Mouse (Mus musculus): ENCODE results near the gene Tekt1. TPM values are rescaled to one million over a fixed set of nuclear protein-coding genes. Genes with fewer than 3 reads are reported as not detected.

Gene Tekt1
- total RNA-seq, 1 experiment: 4.0 TPM

DNA sequence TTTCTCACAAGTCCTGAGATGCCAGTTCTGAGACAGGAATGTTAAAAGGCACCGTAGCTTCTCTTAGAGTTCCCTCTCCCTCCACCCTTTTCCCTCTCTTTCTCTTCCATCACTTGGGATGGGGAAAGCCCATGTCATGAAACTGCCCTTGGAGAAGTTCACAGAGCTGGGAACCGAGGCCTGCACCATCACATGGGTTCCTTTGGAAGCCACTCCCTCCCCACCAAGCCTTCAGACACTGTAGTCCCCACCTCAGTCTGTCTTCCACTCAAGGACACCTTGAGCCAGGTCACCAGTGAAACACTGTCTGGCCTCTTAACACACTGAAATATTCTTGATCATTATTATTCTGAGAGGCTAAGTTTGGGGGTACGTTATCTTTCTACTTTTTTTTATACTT lies 9.1 kb downstream of the Tekt1 start:
- Histone ChIP-seq H3K27ac (ENCODE audit: insufficient read depth, low read depth, low read length, poor library complexity, severe bottlenecking) (no peak overlapping the region), H3K36me3 (ENCODE audit: control insufficient read depth, insufficient read depth, low read length, poor library complexity, severe bottlenecking) (peaks cover 6% of the 10 kb centered on the region; the same call in 1 of the 2 replicates), H3K4me3 (ENCODE audit: insufficient read depth in 1 of 2, low read depth in 1 of 2, low read length in 2 of 2, poor library complexity in 1 of 2, severe bottlenecking in 1 of 2) (no peak overlapping the region), H3K9ac (ENCODE audit: insufficient read depth, low read depth, low read length, poor library complexity, severe bottlenecking) (no peak overlapping the region), H3K9me3 (ENCODE audit: control insufficient read depth, insufficient read depth, low read depth, low read length) (no peaks in the 10 kb centered on the region), H3K4me1 (ENCODE audit: control insufficient read depth in 2 of 2, insufficient read depth in 2 of 2, low read length in 2 of 2, poor library complexity in 1 of 2) (peaks cover 7 to 15% of the 10 kb centered on the region in 2 experiments; a peak in 3 of 4 replicates)
- no peak for DNase-seq (ENCODE audit: low read depth, low spot score)
- TF ChIP-seq MAFK (IDR thresholded peaks at IDR 0.05; ENCODE audit: insufficient read depth, low read depth, low read length) (no peak), CHD2 (IDR thresholded peaks at IDR 0.05; ENCODE audit: low read depth, low read length) (no peak), ZNF384 (IDR thresholded peaks at IDR 0.05; ENCODE audit: low read depth, low read length) (no peak), HCFC1 (IDR thresholded peaks at IDR 0.05; ENCODE audit: borderline replicate concordance, insufficient read depth, low read length) (no peak), ZC3H11A (IDR thresholded peaks at IDR 0.05; ENCODE audit: borderline replicate concordance, low read depth, low read length) (no peak)
- in situ Hi-C loops (cut with MboI; ENCODE audit: low sequenced_read_pairs in 2 of 2, unreplicated experiment in 2 of 2): loop anchor here (5.0 kb wide), 2 partner anchors 74 to 79 kb away; no protein-coding TSS in a partner anchor

DNA sequence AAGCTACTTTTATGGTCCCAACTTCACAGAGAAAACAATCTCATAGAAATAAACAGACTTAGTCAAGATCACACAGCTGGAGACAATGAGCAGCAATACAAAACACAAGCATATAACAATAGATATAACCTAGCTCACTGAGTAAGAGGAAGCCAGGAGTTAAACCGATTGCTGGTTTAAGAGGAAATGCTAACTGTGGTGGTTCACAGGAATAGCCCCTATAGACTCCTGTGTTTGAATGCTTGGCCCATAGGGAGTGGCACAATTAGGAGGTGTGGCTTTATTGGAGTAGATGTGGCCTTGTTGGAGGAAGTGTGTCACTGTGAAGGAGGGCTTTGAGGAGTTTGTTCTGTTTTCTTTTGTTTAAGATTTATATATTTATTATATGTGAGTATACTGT lies 10.0 kb downstream of the Tekt1 start:
- no peak for DNase-seq (ENCODE audit: low read depth, low spot score)
- Histone ChIP-seq H3K9ac (ENCODE audit: insufficient read depth, low read depth, low read length, poor library complexity, severe bottlenecking) (no peak overlapping the region), H3K4me1 (ENCODE audit: control insufficient read depth in 2 of 2, insufficient read depth in 2 of 2, low read length in 2 of 2, poor library complexity in 1 of 2) (peaks cover 7 to 14% of the 10 kb centered on the region in 2 experiments; a peak in 3 of 4 replicates), H3K36me3 (ENCODE audit: control insufficient read depth, insufficient read depth, low read length, poor library complexity, severe bottlenecking) (peaks cover 6% of the 10 kb centered on the region; the same call in 1 of the 2 replicates), H3K27ac (ENCODE audit: insufficient read depth, low read depth, low read length, poor library complexity, severe bottlenecking) (no peak overlapping the region), H3K4me3 (ENCODE audit: insufficient read depth in 1 of 2, low read depth in 1 of 2, low read length in 2 of 2, poor library complexity in 1 of 2, severe bottlenecking in 1 of 2) (no peak overlapping the region), H3K9me3 (ENCODE audit: control insufficient read depth, insufficient read depth, low read depth, low read length) (no peaks in the 10 kb centered on the region)
- in situ Hi-C loops (cut with MboI; ENCODE audit: low sequenced_read_pairs in 2 of 2, unreplicated experiment in 2 of 2): loop anchor here (5.0 kb wide), 2 partner anchors 75 to 80 kb away; no protein-coding TSS in a partner anchor
- TF ChIP-seq HCFC1 (IDR thresholded peaks at IDR 0.05; ENCODE audit: borderline replicate concordance, insufficient read depth, low read length): no peak
- no peak for TF ChIP-seq ZNF384 (IDR thresholded peaks at IDR 0.05; ENCODE audit: low read depth, low read length)
- no peak for TF ChIP-seq CHD2 (IDR thresholded peaks at IDR 0.05; ENCODE audit: low read depth, low read length)
- no peak for TF ChIP-seq ZC3H11A (IDR thresholded peaks at IDR 0.05; ENCODE audit: borderline replicate concordance, low read depth, low read length)
- TF ChIP-seq MAFK (IDR thresholded peaks at IDR 0.05; ENCODE audit: insufficient read depth, low read depth, low read length): no peak

DNA sequence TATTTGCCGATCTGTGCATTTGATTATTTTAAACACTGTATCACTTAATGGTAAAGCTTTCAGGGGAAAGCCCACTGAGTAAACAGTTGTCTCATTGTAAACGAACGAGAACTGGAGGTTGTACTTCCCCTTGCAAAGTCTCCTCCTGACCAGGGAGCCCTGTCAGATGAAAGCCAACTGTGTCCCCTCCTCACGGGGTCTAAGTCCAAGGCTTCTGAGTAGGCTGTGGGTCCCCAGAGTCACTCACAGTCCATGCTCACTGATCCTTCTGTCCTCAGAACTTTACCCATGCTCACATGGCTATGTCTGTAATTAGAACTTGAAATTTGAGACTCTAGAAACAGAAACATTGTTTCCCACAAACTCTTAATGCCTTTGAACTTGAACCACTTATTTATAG lies 12.6 kb downstream of the Tekt1 start:
- no peak for TF ChIP-seq MAFK (IDR thresholded peaks at IDR 0.05; ENCODE audit: insufficient read depth, low read depth, low read length)
- Histone ChIP-seq H3K9ac (ENCODE audit: insufficient read depth, low read depth, low read length, poor library complexity, severe bottlenecking) (no peak overlapping the region), H3K27ac (ENCODE audit: insufficient read depth, low read depth, low read length, poor library complexity, severe bottlenecking) (no peak overlapping the region), H3K9me3 (ENCODE audit: control insufficient read depth, insufficient read depth, low read depth, low read length) (no peaks in the 10 kb centered on the region), H3K4me3 (ENCODE audit: insufficient read depth in 1 of 2, low read depth in 1 of 2, low read length in 2 of 2, poor library complexity in 1 of 2, severe bottlenecking in 1 of 2) (no peak overlapping the region), H3K4me1 (ENCODE audit: control insufficient read depth in 2 of 2, insufficient read depth in 2 of 2, low read length in 2 of 2, poor library complexity in 1 of 2) (peaks cover 4 to 8% of the 10 kb centered on the region in 2 experiments; a peak in 1 of 4 replicates), H3K36me3 (ENCODE audit: control insufficient read depth, insufficient read depth, low read length, poor library complexity, severe bottlenecking) (peaks cover 4% of the 10 kb centered on the region; the same call in 1 of the 2 replicates)
- DNase-seq (ENCODE audit: low read depth, low spot score): no peak
- in situ Hi-C loops (cut with MboI; ENCODE audit: low sequenced_read_pairs in 2 of 2, unreplicated experiment in 2 of 2): loop anchor here (5.0 to 10.0 kb wide), 3 partner anchors 78 to 215 kb away; no protein-coding TSS in a partner anchor

DNA sequence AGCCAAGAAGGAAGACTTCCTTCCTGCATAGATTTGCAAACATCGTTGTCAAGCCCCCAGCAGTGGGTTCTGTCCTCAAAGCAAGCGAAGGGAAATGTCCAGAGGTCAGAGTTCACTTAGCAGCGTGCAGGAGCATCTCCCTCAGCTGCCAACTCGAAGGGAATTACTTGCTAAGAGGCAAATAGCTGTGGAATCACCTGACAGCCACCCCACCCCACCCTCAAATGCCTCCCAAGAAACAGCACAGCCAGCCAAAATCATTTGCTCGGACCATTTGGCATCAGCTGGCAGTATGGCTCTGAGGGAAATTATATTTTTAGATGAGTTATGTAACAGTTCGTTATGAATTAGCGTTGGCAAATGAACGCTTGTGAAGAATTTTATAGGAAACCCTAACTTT lies 13.2 kb downstream of the Tekt1 start:
- TF ChIP-seq ZNF384 (IDR thresholded peaks at IDR 0.05; ENCODE audit: low read depth, low read length) (no peak), ZC3H11A (IDR thresholded peaks at IDR 0.05; ENCODE audit: borderline replicate concordance, low read depth, low read length) (no peak), HCFC1 (IDR thresholded peaks at IDR 0.05; ENCODE audit: borderline replicate concordance, insufficient read depth, low read length) (no peak), MAFK (IDR thresholded peaks at IDR 0.05; ENCODE audit: insufficient read depth, low read depth, low read length) (no peak), CHD2 (IDR thresholded peaks at IDR 0.05; ENCODE audit: low read depth, low read length) (no peak)
- in situ Hi-C loops (cut with MboI; ENCODE audit: low sequenced_read_pairs in 2 of 2, unreplicated experiment in 2 of 2): loop anchor here in 1 of 2 experiments (10.0 kb wide), 1 partner anchor 216 kb away; no protein-coding TSS in a partner anchor

More for the DNA sequence above, 13.2 kb downstream of the Tekt1 start:
- Histone ChIP-seq H3K4me3 (ENCODE audit: insufficient read depth in 1 of 2, low read depth in 1 of 2, low read length in 2 of 2, poor library complexity in 1 of 2, severe bottlenecking in 1 of 2) (no peak overlapping the region), H3K4me1 (ENCODE audit: control insufficient read depth in 2 of 2, insufficient read depth in 2 of 2, low read length in 2 of 2, poor library complexity in 1 of 2) (peaks cover 4 to 8% of the 10 kb centered on the region in 2 experiments; a peak in 1 of 4 replicates), H3K9me3 (ENCODE audit: control insufficient read depth, insufficient read depth, low read depth, low read length) (no peaks in the 10 kb centered on the region), H3K9ac (ENCODE audit: insufficient read depth, low read depth, low read length, poor library complexity, severe bottlenecking) (no peak overlapping the region), H3K27ac (ENCODE audit: insufficient read depth, low read depth, low read length, poor library complexity, severe bottlenecking) (no peak overlapping the region), H3K36me3 (ENCODE audit: control insufficient read depth, insufficient read depth, low read length, poor library complexity, severe bottlenecking) (peaks cover 3% of the 10 kb centered on the region; the same call in 1 of the 2 replicates)
- DNase-seq (ENCODE audit: low read depth, low spot score): no peak

All from ES-E14 (cell line).